In genomic region chr5:115170150-115170549, GRCm38 (mm10) we compare ENCODE assay signal across 15 mouse cellular contexts.
"Had no signal": no experiment of that assay in that cellular context is flagged by ENCODE, and none has a peak within 500 bp of the region (broad histone marks: within the 10 kb centered on the region; RNA-seq: fewer than 3 reads in every experiment).

No protein-coding gene starts in this region.

- H3K36me3 ChIP-seq: limb, embryonic 13.5 days; lung, embryonic 15.5 days had no signal

- H3K27ac ChIP-seq: hindbrain, embryonic 13.5 days; hindbrain, postnatal 0 days; kidney, postnatal 0 days; layer of hippocampus, adult 2 months; limb, embryonic 13.5 days; liver, embryonic 14.5 days; lung, embryonic 15.5 days; neural tube, embryonic 12.5 days had no signal

- DNase-seq: left cerebral cortex, postnatal 4 days; midbrain, embryonic 14.5 days; retina, postnatal 1 day; right cerebral cortex, postnatal 4 days; spleen, adult 18-20 months; thymus, postnatal 36 days had no signal

- H3K9me3 ChIP-seq: hindbrain, embryonic 13.5 days; limb, embryonic 13.5 days; lung, embryonic 15.5 days; neural tube, embryonic 12.5 days had no signal

- H3K9ac ChIP-seq: hindbrain, embryonic 13.5 days; limb, embryonic 13.5 days; liver, embryonic 14.5 days; lung, embryonic 15.5 days; neural tube, embryonic 12.5 days had no signal

- H3K4me3 ChIP-seq: hindbrain, embryonic 13.5 days; layer of hippocampus, adult 2 months; limb, embryonic 13.5 days; lung, embryonic 15.5 days; myocyte; neural tube, embryonic 12.5 days had no signal

- H3K4me2 ChIP-seq: hindbrain, embryonic 13.5 days; limb, embryonic 13.5 days; lung, embryonic 15.5 days; neural tube, embryonic 12.5 days had no signal

- H3K27me3 ChIP-seq: hindbrain, embryonic 13.5 days; limb, embryonic 13.5 days; lung, embryonic 15.5 days; neural tube, embryonic 12.5 days had no signal

- ATAC-seq: hindbrain, postnatal 0 days had no signal
